Mouse (Mus musculus) liver, postnatal 0 days (tissue): ENCODE data around the gene Cryz.

ENCODE experiments used
- CTCF ChIP-seq: sonication (generic); IDR thresholded peaks from 2 replicates; pipeline ENCODE4 v1.5.1; 2016; ENCODE audit warnings: antibody characterized with exemption, low read depth
- EP300 ChIP-seq: IDR thresholded peaks from 2 replicates; pipeline ENCODE4 v1.6.1; 2016; ENCODE audit warnings: antibody characterized with exemption, low read depth, mild to moderate bottlenecking

DNA sequence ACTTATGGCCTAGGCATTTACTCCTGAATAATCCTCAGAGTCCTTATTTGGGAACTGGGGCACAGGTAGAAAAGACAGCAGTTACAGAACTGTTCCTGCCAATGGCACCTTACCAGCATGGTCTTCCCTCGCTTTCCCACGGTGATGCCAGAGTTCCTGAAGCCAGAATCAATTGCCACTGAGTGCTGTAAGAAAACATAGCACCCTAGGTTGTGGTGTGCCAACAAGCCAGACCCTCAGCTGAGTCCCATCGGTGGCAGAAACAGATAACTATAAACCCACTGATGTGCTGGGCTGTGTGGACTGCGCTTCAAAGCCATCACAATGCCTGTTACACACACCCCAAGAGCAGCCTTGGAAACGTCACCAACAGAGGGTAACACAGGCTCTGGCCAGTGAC lies 5.5 kb upstream of the Cryz start:
- no peak for TF ChIP-seq CTCF
- no peak for TF ChIP-seq EP300
